Mouse (Mus musculus) bone marrow, adult 2 months (tissue): ENCODE measurements around the gene Ifi203.

Source experiments
- CTCF ChIP-seq: fragments of 200-500 bp; IDR thresholded peaks from 2 replicates; pipeline ENCODE4 v1.5.1; 2011; ENCODE audit warnings: low read length, control low read depth; ENCODE audit not compliant: control insufficient read depth, insufficient read depth
- POLR2A ChIP-seq: fragments of 200-500 bp; IDR thresholded peaks from 2 replicates; pipeline ENCODE4 v1.6.1; 2011; ENCODE audit warnings: low read depth, mild to moderate bottlenecking, control low read depth, low read length, borderline replicate concordance; ENCODE audit not compliant: control insufficient read depth

GRCm38 (mm10) chr1:173911808-173912464, 30.5 kb downstream of the Ifi203 start:
- TF ChIP-seq POLR2A = no peak
- TF ChIP-seq CTCF = no peak
